Mouse (Mus musculus) ovary, postnatal 36 days (tissue): ENCODE data around the gene Scaper.

Experiments
- DNase-seq: peaks from one replicate; pipeline ENCODE4 v3.0.0; 2022; ENCODE audit warnings: low spot score, mixed read lengths

The Scaper gene

GRCm38 (mm10) chr9:55608701-55609531, 329.0 kb downstream of the Scaper start:
- DNase-seq, result no peak

- no peak for DNase-seq
These were observed 339.3 kb downstream of the Scaper start for GRCm38 (mm10) chr9:55598594-55598993.

- DNase-seq, result no peak
These were observed 351.8 kb downstream of the Scaper start for GRCm38 (mm10) chr9:55586141-55586540.

DNA sequence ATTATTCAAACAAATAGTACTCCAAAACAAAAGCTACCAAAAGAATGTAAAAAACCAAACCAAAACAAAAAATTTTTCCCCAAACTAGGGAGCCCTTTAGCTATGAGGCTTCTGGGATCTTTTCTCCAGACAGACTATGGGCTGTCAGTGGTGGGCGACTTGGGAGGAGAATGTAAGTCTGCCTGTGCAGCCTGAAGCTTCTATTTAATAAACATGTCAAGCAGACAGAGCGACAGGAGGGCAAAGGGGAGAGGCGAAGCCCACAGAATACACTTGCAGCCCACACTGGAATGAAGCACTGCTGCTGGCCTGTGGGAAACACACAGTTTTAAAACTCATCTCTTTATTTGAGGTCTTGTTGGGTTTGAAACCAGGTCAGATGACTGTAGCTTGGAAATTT, 356.5 kb downstream of the Scaper start:
- no peak for DNase-seq

DNA sequence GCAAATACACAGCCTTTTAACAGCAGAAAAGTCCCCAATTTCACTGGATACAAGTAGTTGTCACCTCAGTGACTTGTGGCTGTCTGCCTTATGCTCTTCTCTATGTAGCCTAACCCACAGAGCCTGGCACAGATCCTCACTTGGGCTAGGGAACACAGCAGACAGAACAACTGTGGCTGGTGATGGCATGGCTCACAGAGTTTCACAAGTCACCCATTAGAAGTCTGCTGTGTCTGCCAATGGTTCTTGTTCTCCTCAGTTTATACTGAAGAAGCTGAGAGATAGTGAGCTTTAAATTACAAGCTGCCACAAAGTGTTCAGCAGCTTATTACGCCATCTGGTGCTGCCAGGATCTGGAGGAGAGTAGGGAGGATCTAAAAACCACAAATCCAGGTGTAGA, 361.3 kb downstream of the Scaper start:
- no peak for DNase-seq

- DNase-seq, result no peak
These were observed 366.8 kb downstream of the Scaper start for GRCm38 (mm10) chr9:55571071-55571470.

- peak; percentile 13 for DNase-seq
These were observed 369.3 kb downstream of the Scaper start for GRCm38 (mm10) chr9:55568466-55569159.

DNA sequence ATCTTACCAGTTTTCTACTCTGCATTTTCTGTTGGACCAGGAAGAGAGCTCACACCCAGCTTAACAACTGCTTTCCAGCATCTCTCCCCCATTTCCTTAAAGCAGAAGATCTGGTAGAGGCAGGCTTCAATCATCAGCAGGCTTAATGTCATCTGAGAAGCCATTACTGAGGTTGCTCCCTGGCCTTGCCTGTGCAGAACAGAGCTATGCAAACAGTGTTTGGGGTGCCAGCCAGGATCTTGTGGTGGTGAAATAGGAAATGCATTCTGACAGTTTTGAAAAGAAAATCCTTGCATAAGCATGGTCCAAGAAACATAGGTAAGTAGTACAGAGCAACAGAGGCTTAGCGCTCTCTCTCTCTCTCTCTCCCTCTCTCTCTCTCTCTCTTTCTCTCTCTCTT, 377.0 kb downstream of the Scaper start:
- DNase-seq, result no peak

GRCm38 (mm10) chr9:55554986-55555385, 382.9 kb downstream of the Scaper start:
- DNase-seq, result no peak

GRCm38 (mm10) chr9:55549302-55549890, 388.5 kb downstream of the Scaper start:
- no peak for DNase-seq

- DNase-seq, result no peak
These were observed 389.0 kb downstream of the Scaper start for GRCm38 (mm10) chr9:55548871-55549270.

GRCm38 (mm10) chr9:55546176-55547010, 391.5 kb downstream of the Scaper start:
- peak; percentile 52 for DNase-seq

GRCm38 (mm10) chr9:55545556-55546175, 392.3 kb downstream of the Scaper start:
- DNase-seq, result peak; percentile 14

GRCm38 (mm10) chr9:55544861-55545555, 392.9 kb downstream of the Scaper start:
- DNase-seq, result peak; percentile 49

DNA sequence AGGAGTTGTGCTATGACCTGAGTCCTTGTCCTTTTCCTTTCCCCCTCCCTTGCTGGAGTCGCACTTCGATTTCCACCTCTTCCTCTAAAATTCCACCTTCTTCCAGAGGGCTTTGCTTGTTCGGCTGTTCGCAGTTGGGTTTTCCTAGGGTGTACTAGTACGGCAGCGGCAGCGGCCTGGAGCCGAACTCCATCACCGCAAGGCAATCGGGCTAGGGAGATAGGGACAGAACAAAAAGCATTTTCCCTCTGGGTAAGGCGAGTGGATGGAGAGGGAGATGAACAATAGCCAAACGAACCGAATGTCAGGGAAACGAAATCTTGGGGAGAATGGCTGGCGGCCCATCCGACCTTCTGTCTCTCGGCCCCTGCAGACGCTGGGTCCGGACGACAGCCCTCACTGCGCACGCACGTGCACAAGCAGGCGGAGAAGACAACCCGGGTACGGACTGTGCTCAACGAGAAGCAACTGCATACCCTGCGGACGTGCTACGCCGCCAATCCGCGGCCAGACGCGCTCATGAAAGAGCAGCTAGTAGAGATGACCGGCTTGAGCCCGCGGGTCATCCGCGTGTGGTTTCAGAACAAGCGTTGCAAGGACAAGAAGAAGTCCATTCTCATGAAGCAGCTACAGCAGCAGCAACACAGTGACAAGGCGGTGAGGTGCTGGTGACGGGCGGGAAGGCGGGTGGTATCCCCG, 394.1 kb downstream of the Scaper start:
- DNase-seq, result peak; percentile 53

GRCm38 (mm10) chr9:55543336-55543702, 394.6 kb downstream of the Scaper start:
- no peak for DNase-seq

DNA sequence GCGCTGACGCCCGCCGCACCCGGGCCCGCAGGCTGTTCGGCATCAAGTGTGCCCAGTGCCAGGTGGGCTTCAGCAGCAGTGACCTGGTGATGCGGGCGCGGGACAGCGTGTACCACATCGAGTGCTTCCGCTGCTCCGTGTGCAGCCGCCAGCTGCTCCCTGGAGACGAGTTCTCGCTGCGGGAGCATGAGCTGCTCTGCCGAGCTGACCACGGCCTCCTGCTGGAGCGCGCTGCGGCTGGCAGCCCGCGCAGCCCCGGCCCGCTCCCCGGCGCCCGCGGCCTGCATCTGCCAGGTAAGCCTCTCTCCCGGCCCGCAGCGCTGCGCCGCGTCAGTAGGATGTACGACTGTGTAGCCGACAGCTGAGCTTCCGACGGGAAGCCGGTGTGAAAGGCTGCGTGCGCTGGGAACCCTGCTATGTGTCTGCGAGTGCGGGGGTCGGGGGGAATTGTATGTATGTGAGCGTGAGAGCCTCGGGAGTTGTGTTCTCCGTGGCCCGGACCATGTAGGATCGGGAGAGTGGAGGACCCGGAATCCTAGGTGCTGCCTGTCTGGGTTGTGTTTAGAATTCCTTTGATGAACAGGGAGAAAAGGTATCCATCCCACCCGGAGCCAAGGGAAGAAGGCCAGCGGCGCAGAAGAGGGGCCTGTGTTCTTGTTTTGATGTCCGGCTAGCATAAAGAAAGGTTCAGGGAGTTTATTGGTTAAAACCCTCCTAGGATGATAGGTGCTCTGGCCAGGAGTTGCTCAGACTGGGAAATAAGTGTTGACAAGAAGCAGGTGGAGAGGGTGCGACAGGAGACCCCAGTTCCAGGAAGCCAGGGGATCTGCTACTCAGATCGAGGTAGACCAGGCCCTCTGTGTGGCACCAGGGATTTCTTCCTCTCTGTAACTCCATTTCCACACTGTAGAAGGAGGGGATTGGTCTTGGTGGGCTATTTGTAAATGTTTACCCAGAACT, 395.3 kb downstream of the Scaper start:
- peak; percentile 13 for DNase-seq

DNA sequence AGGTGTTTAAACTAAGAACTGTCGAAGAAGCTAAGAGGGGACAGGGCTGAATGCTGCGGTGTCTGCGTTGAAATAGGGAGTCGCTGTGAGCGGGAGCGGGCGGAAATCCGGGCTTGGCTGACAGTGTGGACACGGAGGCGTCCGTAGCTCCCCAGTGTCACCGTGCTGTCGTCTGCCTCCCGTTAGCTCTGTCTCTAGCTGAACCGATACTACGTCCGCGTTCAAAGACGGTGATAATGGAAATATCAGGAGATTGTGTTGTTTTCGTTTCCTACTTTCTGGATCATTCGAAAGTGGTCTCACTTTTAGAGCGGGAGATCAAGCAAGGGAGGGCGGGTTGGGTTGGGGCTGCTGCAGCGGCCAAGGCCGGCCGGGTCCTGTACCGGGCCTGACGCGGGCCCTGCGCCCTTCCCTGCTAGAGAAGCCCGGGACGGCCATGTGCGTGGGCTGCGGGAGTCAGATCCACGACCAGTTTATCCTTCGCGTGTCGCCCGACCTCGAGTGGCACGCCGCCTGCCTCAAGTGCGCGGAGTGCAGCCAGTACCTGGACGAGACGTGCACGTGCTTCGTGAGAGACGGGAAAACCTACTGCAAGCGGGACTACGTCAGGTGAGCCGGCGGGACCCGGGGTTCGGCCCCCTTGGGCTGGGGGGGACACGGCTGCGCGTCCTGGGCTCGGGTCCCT, 396.1 kb downstream of the Scaper start:
- peak; percentile 41 for DNase-seq

DNA sequence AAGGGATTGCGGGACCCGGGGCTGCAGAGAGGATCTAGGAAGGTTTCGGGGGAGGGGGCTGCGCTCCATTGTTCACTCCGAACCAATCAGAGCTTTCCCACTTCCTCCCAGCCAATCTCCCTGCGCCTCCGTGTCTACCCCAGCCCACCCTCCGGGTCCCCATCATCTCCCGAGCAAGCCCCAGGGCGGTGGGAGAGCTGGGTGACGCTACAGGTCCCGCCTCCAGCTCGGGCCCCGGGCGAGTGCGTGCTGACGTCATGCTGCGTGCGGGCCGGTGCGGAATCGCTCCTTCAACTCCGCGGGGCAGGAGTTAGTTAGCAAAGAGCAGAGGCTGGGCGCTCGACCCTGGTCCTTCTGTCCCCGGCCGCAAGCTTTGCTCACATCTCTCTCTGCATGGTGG, 397.0 kb downstream of the Scaper start:
- DNase-seq, result peak; percentile 49
